Mouse (Mus musculus) heart, adult 2 months (tissue): ENCODE measurements around the gene Nbeal2. TPM values are rescaled to one million over a fixed set of nuclear protein-coding genes. Genes with fewer than 3 reads are reported as not detected.
A peak's percentile ranks its signal among the peaks of the same experiment; 100 is the strongest.

Source experiments
- DNase-seq, 2 experiments: peaks; one replicate each; pipeline ENCODE4 v3.0.0; 2021
- H3K27ac ChIP-seq: fragments of 200-600 bp; 2 replicates; pipeline ENCODE4 v1.8.1; 2022
- H3K27me3 ChIP-seq: fragments of 200-500 bp; 2 replicates; pipeline ENCODE4 v1.6.1; 2012; ENCODE audit warnings: mild to moderate bottlenecking, low read length, inconsistent platforms, mixed read lengths; ENCODE audit not compliant: control insufficient read depth, insufficient read depth
- H3K36me3 ChIP-seq: fragments of 200-500 bp; 2 replicates; pipeline ENCODE4 v1.6.1; 2012; ENCODE audit warnings: low read length, inconsistent platforms; ENCODE audit not compliant: control insufficient read depth, insufficient read depth
- H3K4me1 ChIP-seq: fragments of 200-500 bp; 2 replicates; pipeline ENCODE4 v1.6.1; 2011; ENCODE audit warnings: low read length; ENCODE audit not compliant: control insufficient read depth, insufficient read depth
- H3K4me3 ChIP-seq: fragments of 200-600 bp; 2 replicates; pipeline ENCODE4 v1.8.1; 2022
- H3K79me2 ChIP-seq: fragments of 200-500 bp; replicated peaks from 2 replicates; pipeline ENCODE4 v1.6.1; 2012; ENCODE audit warnings: mild to moderate bottlenecking, inconsistent platforms, low read length, moderate library complexity, mixed read lengths; ENCODE audit not compliant: control insufficient read depth, insufficient read depth
- H3K9ac ChIP-seq: fragments of 200-500 bp; 2 replicates; pipeline ENCODE4 v1.6.1; 2012; ENCODE audit warnings: low read depth, mild to moderate bottlenecking, control low read depth, inconsistent platforms, low read length, mixed read lengths
- CTCF ChIP-seq: fragments of 200-600 bp; IDR thresholded peaks from 2 replicates; pipeline ENCODE4 v1.8.1; 2022; ENCODE audit warnings: antibody characterized with exemption, mild to moderate bottlenecking, moderate library complexity
- EP300 ChIP-seq: fragments of 200-500 bp; IDR thresholded peaks from 2 replicates; pipeline ENCODE4 v1.6.1; 2011; ENCODE audit warnings: low read depth, low read length, control low read depth; ENCODE audit not compliant: insufficient read depth
- POLR2A ChIP-seq: fragments of 200-500 bp; IDR thresholded peaks from 2 replicates; pipeline ENCODE4 v1.6.1; 2011; ENCODE audit warnings: mild to moderate bottlenecking, low read depth, low read length, control low read depth; ENCODE audit not compliant: insufficient read depth
- WGBS: fragments of 180-500 bp; shearing (Covaris S2); methylation state at CpG from one replicate; pipeline ENCODE4 v1.1.7; 2018; 5-methylcytosine and 5-hydroxymethylcytosine counted together
- intact Hi-C: fragments of 180-260 bp; cut with DNase I; formaldehyde crosslinking; loops from one replicate; pipeline ENCODE4 v1.15.1; 2025
- polyA plus RNA-seq: library from polyadenylated mRNA; depleted of rRNA; stranded (reverse); fragments of >200 nt; gene quantifications from 2 replicates; pipeline ENCODE4 v1.2.3, GENCODE M21; 2012
- total RNA-seq, 2 experiments: library from RNA; stranded (reverse); gene quantifications; 2 replicates each; pipeline ENCODE4 v1.2.3; 2021

The Nbeal2 gene
- total and polyA plus RNA-seq, 3 experiments: 7.6 to 18.4 (median 8.5) TPM

DNA sequence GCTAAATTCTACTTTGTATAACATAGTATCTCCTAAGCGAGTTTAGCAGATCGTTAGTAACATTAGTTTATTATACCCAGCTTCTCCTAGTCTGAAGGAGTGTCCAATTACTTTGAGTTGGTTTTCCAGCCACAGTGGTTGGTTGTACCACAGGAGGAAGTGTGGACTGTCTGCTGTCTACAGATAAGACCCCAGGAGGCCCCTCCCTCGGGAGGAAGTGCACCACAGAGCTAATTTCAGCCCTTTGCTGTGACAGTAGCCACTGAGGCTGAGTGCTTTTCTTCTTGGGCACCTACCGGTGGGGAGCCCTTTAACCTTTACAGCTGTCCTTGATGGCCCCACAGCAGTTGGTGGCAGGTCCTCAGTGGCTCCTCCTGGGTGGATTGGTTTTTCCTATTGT lies 12.0 kb upstream of the Nbeal2 start:
- TF ChIP-seq EP300 (peak; percentile 76; the same call in 1 of the 2 replicates), CTCF (no peak), POLR2A (peak; percentile 69)
- peak overlapping the region; percentile 78 for H3K27ac ChIP-seq
- H3K79me2 ChIP-seq: peaks cover 17% of the 10 kb centered on the region
- peaks cover 28% of the 10 kb centered on the region for H3K4me1 ChIP-seq
- DNase-seq: peak; percentile 50 to 74
- no peak overlapping the region for H3K4me3 ChIP-seq
- intact Hi-C loops: no loop called here
- H3K36me3 ChIP-seq: no peaks in the 10 kb centered on the region; the same call in 1 of the 2 replicates
- H3K9ac ChIP-seq: no peak overlapping the region
- H3K27me3 ChIP-seq: no peaks in the 10 kb centered on the region
- WGBS: 22% methylated on average over 4 of the region's 4 CpGs

DNA sequence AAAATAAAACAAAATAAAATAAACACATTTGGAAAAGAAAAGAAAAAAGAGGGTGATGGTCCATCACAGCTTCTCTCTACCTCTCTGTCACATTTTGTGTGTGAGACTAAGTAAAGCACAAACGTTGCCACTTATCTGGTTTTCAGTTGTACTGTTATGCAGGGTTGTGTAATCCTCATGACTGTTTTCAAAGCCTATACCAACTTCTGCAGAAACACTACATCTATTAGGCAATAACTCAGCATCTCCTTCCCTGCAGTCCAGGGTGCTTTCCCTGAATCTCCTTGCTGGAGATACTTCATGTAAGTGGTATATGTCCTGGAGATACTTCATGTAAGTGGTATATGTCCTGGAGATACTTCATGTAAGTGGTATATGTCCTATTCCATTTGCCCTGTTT lies 8.9 kb upstream of the Nbeal2 start:
- no peaks in the 10 kb centered on the region for H3K27me3 ChIP-seq
- WGBS: 57% methylated on average over 1 of the region's 1 CpGs
- intact Hi-C loops: no loop called here
- no peak for TF ChIP-seq CTCF
- H3K9ac ChIP-seq: no peak overlapping the region
- H3K4me3 ChIP-seq: no peak overlapping the region
- no peak for DNase-seq
- peaks cover 18% of the 10 kb centered on the region for H3K4me1 ChIP-seq
- peaks cover 14% of the 10 kb centered on the region for H3K79me2 ChIP-seq
- H3K27ac ChIP-seq: no peak overlapping the region
- H3K36me3 ChIP-seq: no peaks in the 10 kb centered on the region; the same call in 1 of the 2 replicates

DNA sequence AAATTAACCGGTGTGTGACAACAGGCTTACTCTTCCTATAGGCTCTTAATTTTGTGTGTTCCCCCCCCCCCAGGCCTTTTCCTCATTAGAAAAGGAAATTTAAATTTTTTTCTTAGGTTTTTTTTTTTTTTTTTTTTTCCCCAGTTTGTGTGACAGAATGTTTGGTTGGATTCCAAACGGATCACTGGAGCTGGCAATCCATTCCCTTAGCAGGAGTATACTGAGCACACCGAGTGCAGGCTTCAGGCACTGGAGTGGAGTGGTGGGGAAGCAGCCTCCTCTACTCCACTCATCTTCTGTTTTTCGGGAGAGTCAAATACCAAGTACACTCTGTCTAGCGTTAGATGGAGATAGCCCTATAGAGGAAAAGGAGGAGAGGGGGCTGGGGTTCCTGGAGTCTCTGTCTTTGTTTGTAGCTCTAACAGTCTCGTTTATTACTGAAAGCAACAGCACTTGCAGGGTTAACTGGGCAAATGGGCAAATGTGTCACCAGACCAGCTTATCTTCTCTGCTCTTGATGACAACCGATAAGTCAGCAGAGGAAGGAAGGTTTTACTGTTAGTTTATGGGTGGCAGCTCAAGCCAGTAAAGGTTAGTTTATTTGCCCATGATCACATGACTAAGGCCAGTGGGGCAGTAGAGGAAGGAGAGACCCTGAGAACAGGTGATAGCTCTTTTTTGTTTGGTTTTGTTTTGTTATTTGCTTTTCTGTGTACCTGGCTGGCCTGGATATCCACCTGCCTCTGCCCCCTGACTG lies 7.1 kb upstream of the Nbeal2 start:
- H3K27me3 ChIP-seq: no peaks in the 10 kb centered on the region
- H3K9ac ChIP-seq: no peak overlapping the region
- no peak overlapping the region for H3K27ac ChIP-seq
- H3K79me2 ChIP-seq: peaks cover 10% of the 10 kb centered on the region
- no peak for DNase-seq
- no peaks in the 10 kb centered on the region for H3K36me3 ChIP-seq
- no peak for TF ChIP-seq POLR2A
- no peak for TF ChIP-seq CTCF
- TF ChIP-seq EP300: no peak
- WGBS: 47% methylated on average over 7 of the region's 7 CpGs
- H3K4me1 ChIP-seq: peaks cover 7% of the 10 kb centered on the region
- no peak overlapping the region for H3K4me3 ChIP-seq
- intact Hi-C loops: no loop called here

DNA sequence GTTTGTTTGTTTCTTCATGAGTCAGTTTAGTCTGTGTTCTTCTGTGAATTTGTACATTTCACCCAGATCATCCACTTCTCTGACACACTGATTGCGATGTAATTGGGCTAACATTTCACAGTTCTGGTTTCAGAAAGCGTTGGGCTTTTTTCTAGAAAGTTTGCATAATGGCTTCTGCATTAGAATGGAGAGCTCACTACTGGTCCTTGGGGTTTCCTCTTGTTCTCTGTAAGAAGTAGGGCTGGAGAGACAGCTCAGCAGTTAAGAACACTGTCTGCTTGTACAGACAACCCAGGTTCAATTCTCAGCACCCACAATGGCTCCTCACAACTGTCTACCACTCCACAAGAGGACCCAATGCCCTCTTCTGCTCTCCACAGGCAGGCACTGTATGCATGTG lies 6.2 kb upstream of the Nbeal2 start:
- H3K36me3 ChIP-seq: no peaks in the 10 kb centered on the region
- intact Hi-C loops: no loop called here
- 96% methylated on average over 2 of the region's 2 CpGs for WGBS
- H3K4me1 ChIP-seq: peaks cover 8% of the 10 kb centered on the region
- H3K27me3 ChIP-seq: no peaks in the 10 kb centered on the region
- H3K9ac ChIP-seq: no peak overlapping the region
- TF ChIP-seq CTCF (no peak), POLR2A (no peak), EP300 (no peak)
- H3K27ac ChIP-seq: no peak overlapping the region
- DNase-seq: no peak
- H3K4me3 ChIP-seq: no peak overlapping the region
- H3K79me2 ChIP-seq: peaks cover 10% of the 10 kb centered on the region

DNA sequence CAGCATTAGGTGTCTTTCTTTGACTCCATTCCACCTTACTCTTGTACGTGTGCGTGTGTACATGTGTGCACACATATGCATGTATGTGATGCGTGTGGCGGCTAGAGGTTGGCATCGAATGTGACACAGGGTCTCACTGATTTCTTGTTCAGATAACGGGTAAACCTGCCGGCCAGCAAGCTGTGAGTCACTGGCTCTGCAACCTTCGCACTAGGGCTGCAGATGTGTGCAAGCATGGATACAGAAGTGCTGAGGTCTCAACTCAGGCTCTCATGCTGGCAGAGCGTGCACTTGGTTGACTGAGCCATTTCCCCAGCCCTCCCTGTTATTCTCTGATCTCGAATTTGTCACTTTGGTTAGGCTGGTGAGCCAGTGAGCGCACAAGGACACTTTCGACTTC lies 5.6 kb upstream of the Nbeal2 start:
- Histone ChIP-seq H3K36me3 (no peaks in the 10 kb centered on the region), H3K79me2 (peaks cover 10% of the 10 kb centered on the region), H3K27me3 (no peaks in the 10 kb centered on the region), H3K4me1 (peaks cover 8% of the 10 kb centered on the region), H3K9ac (no peak overlapping the region), H3K27ac (no peak overlapping the region), H3K4me3 (no peak overlapping the region)
- 88% methylated on average over 12 of the region's 12 CpGs for WGBS
- no peak for DNase-seq
- intact Hi-C loops: no loop called here
- no peak for TF ChIP-seq CTCF
- no peak for TF ChIP-seq EP300
- TF ChIP-seq POLR2A: no peak

DNA sequence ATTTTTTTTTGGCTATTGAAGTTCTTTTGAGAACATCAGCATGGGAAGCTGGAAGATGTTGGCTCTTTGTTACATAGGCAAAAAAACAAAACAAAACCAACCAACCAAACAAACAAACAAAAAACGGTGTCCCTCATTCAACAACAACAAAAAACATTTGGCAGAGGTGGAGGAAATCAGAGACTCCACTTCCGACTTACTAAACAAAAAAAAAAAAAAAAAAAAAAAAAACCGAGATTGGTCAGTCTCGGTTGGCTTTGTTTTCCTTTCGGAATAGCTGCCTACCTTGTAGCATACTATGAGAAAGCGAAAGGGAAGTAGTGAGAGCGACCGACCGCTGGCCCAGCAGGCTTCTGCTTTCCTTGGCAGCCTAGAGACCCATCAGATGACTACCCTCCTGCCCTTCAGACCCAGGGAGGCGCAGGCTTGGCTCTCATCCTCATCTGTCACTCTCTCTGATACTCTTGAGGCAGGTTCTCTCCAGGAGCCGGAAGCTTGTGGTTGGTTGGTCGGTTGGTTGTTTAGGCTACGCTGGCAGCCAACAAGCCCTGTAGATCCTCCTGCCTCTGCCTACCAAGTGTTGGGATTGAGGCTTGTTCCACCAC lies 3.6 kb upstream of the Nbeal2 start:
- intact Hi-C loops: loop anchor here (2.0 kb wide), 1 partner anchor 15 kb away; no protein-coding TSS in a partner anchor
- 23% methylated on average over 13 of the region's 13 CpGs for WGBS
- Histone ChIP-seq H3K4me1 (peaks cover 8% of the 10 kb centered on the region), H3K27ac (peak overlapping the region; percentile 98), H3K79me2 (peaks cover 10% of the 10 kb centered on the region), H3K27me3 (no peaks in the 10 kb centered on the region), H3K36me3 (no peaks in the 10 kb centered on the region), H3K4me3 (peak overlapping the region; percentile 78), H3K9ac (peak overlapping the region; percentile 24; the same call in 1 of the 2 replicates)
- peak; percentile 66 to 78 for DNase-seq
- TF ChIP-seq POLR2A: peak; percentile 81
- no peak for TF ChIP-seq CTCF
- peak; percentile 37; the same call in 1 of the 2 replicates for TF ChIP-seq EP300
